Mouse (Mus musculus) heart, adult 2 months (tissue): Measurements from ENCODE around the gene Pim1.

Experiments used
- CTCF ChIP-seq: fragments of 200-600 bp; IDR thresholded peaks from 2 replicates; pipeline ENCODE4 v1.8.1; 2022; ENCODE audit warnings: antibody characterized with exemption, mild to moderate bottlenecking, moderate library complexity
- EP300 ChIP-seq: fragments of 200-500 bp; IDR thresholded peaks from 2 replicates; pipeline ENCODE4 v1.6.1; 2011; ENCODE audit warnings: low read depth, low read length, control low read depth; ENCODE audit not compliant: insufficient read depth
- POLR2A ChIP-seq: fragments of 200-500 bp; IDR thresholded peaks from 2 replicates; pipeline ENCODE4 v1.6.1; 2011; ENCODE audit warnings: mild to moderate bottlenecking, low read depth, low read length, control low read depth; ENCODE audit not compliant: insufficient read depth

GRCm38 (mm10) chr17:29530508-29530907 is 40.0 kb downstream of the Pim1 start:
- TF ChIP-seq CTCF, result no peak
- no peak for TF ChIP-seq EP300
- TF ChIP-seq POLR2A, result no peak
